Mouse (Mus musculus): Measurements from ENCODE around the gene Sun2.

DNA sequence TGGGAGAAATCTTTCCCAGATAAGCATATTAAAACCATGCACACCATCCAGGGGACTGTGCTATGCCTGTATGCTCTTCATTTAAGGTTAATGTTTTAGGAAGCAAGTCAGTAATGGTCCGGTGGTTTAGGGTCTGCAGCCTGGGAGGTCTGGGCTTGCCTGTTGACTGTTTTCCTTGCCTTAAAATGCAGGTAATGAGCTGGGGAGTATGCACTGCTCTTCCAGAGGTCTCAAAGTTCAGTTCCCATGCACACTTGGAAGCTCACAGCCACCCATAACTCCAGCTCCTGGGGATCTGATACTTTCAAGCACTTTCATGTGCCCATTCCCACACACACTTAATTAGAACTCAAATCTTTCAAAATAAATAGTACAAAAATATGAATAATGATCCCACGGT lies 45.8 kb downstream of the Sun2 start:
- TF ChIP-seq CTCF (IDR thresholded peaks at IDR 0.05; ENCODE audit: extremely low read depth, insufficient read depth, low read length) (no peak), POLR2A (IDR thresholded peaks at IDR 0.05; ENCODE audit: extremely low read depth, insufficient read depth, low read length) (no peak)

Measured in cortical plate, adult 2 months (tissue).